Mouse (Mus musculus) limb, embryonic 11.5 days (tissue): ENCODE data around the gene Qprt. TPM values are rescaled to one million over a fixed set of nuclear protein-coding genes. Genes with fewer than 3 reads are reported as not detected.

ENCODE experiments used
- ATAC-seq: fragments of 200-750 bp; cut with Nextera tagmentation; 2 replicates; pipeline ENCODE4 v1.8.0; 2017; ENCODE audit warnings: low read depth; ENCODE audit not compliant: insufficient number of reproducible peaks, low FRiP score, low TSS enrichment
- DNase-seq: peaks from one replicate; pipeline ENCODE4 v3.0.0-alpha.2; 2015; ENCODE audit warnings: low spot score
- H3K27ac ChIP-seq: fragments of 300-500 bp; sonication (generic); replicated peaks from 2 replicates; pipeline ENCODE4 v1.5.1; 2014; ENCODE audit warnings: low read depth, mild to moderate bottlenecking, low read length
- H3K27me3 ChIP-seq: fragments of 300-500 bp; sonication (generic); 2 replicates; pipeline ENCODE4 v1.6.1; 2014; ENCODE audit warnings: mild to moderate bottlenecking, low read length, mixed read lengths; ENCODE audit not compliant: control insufficient read depth, insufficient read depth
- H3K36me3 ChIP-seq: fragments of 300-500 bp; sonication (generic); 2 replicates; pipeline ENCODE4 v1.6.1; 2014; ENCODE audit warnings: mild to moderate bottlenecking, low read length, moderate library complexity, mixed read lengths; ENCODE audit not compliant: control insufficient read depth, insufficient read depth
- H3K4me1 ChIP-seq: fragments of 300-500 bp; sonication (generic); 2 replicates; pipeline ENCODE4 v1.6.1; 2014; ENCODE audit warnings: low read length, mixed read lengths; ENCODE audit not compliant: control insufficient read depth, insufficient read depth
- H3K4me2 ChIP-seq: fragments of 300-500 bp; sonication (generic); 2 replicates; pipeline ENCODE4 v1.6.1; 2014; ENCODE audit warnings: low read depth, mild to moderate bottlenecking, moderate library complexity; ENCODE audit not compliant: severe bottlenecking
- H3K4me3 ChIP-seq: fragments of 300-500 bp; sonication (generic); 2 replicates; pipeline ENCODE4 v1.5.1; 2014; ENCODE audit warnings: low read depth, low read length
- H3K9ac ChIP-seq: fragments of 300-500 bp; sonication (generic); 2 replicates; pipeline ENCODE4 v1.6.1; 2014; ENCODE audit warnings: mild to moderate bottlenecking, low read length
- H3K9me3 ChIP-seq: fragments of 300-500 bp; sonication (generic); 2 replicates; pipeline ENCODE4 v1.6.1; 2016; ENCODE audit warnings: low read length; ENCODE audit not compliant: control insufficient read depth
- WGBS: fragments of 180-500 bp; shearing (Covaris S2); extraction: QIAGEN DNeasy Blood & Tissue Kit; methylation state at CpG from one replicate; pipeline ENCODE4 v1.1.7; 2014; 5-methylcytosine and 5-hydroxymethylcytosine counted together
- polyA plus RNA-seq: library from polyadenylated mRNA; unstranded; fragments of >200 nt; fragmentation: Nextera tagmentation; extraction: Ambion mirVana; gene quantifications from 2 replicates; pipeline ENCODE4 v1.2.1, GENCODE M21; 2014

Qprt gene
- polyA plus RNA-seq, 1 experiment from 2014 or later: 1.6 TPM

- WGBS: 50% methylated on average over 18 of the region's 18 CpGs
- no peak overlapping the region for H3K4me2 ChIP-seq
- no peaks in the 10 kb centered on the region for H3K9me3 ChIP-seq
- H3K4me1 ChIP-seq: 0 out of 2 replicates have a peak, but pooled peaks cover 3% of the 10 kb centered on the region
- ATAC-seq (no peak), DNase-seq (peak; percentile 86)
- H3K4me3 ChIP-seq: no peak overlapping the region
- H3K9ac ChIP-seq: no peak overlapping the region
- H3K36me3 ChIP-seq: no peaks in the 10 kb centered on the region
- no peaks in the 10 kb centered on the region for H3K27me3 ChIP-seq
- no peak overlapping the region for H3K27ac ChIP-seq
Observed at GRCm38 (mm10) chr7:127110239-127111007, 11.6 kb downstream of the Qprt start.

DNA sequence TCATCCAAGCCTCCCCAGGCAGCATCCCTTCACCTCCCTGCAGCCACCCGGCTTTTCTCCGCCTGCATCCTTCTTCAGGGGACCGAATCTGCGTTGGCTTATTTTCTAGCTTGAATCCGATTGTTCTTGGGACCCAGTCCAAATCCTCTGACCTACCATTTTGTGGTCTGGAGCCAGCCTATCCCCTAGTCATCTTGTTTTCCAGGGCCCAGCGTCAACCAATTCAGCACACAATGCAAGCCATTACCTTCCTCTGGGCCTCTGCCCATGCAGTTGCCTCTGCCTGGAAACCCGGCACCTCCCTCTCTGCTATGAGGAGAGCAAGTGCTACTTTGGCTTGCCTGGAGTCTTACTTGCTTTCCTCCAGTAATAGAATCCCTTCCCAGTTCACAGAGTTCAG is 16.5 kb downstream of the Qprt start:
- DNase-seq (no peak), ATAC-seq (no peak)
- no peaks in the 10 kb centered on the region for H3K27me3 ChIP-seq
- no peaks in the 10 kb centered on the region for H3K9me3 ChIP-seq
- no peak overlapping the region for H3K4me2 ChIP-seq
- H3K27ac ChIP-seq: no peak overlapping the region
- no peak overlapping the region for H3K4me3 ChIP-seq
- no peaks in the 10 kb centered on the region for H3K36me3 ChIP-seq
- 77% methylated on average over 7 of the region's 7 CpGs for WGBS
- H3K4me1 ChIP-seq: no peaks in the 10 kb centered on the region
- H3K9ac ChIP-seq: no peak overlapping the region

GRCm38 (mm10) chr7:127104560-127105332 is 17.3 kb downstream of the Qprt start:
- Histone ChIP-seq H3K9ac (peak overlapping the region; percentile 67), H3K4me2 (peak overlapping the region; percentile 47), H3K27me3 (no peaks in the 10 kb centered on the region), H3K9me3 (no peaks in the 10 kb centered on the region), H3K27ac (no peak overlapping the region), H3K4me1 (no peaks in the 10 kb centered on the region), H3K4me3 (peak overlapping the region; percentile 27), H3K36me3 (no peaks in the 10 kb centered on the region)
- ATAC-seq (peak; percentile 77), DNase-seq (peak; percentile 87)
- WGBS: 17% methylated on average over 17 of the region's 17 CpGs

- WGBS: 61% methylated on average over 6 of the region's 6 CpGs
- DNase-seq (no peak), ATAC-seq (no peak)
- Histone ChIP-seq H3K4me1 (no peaks in the 10 kb centered on the region), H3K4me2 (no peak overlapping the region), H3K27me3 (no peaks in the 10 kb centered on the region), H3K9ac (peak overlapping the region; percentile 67), H3K4me3 (no peak overlapping the region), H3K27ac (no peak overlapping the region), H3K9me3 (no peaks in the 10 kb centered on the region), H3K36me3 (no peaks in the 10 kb centered on the region)
Observed at GRCm38 (mm10) chr7:127103960-127104359, 18.1 kb downstream of the Qprt start.

- no peak for ATAC-seq
Observed at GRCm38 (mm10) chr7:127102148-127102547, 19.9 kb downstream of the Qprt start.

DNA sequence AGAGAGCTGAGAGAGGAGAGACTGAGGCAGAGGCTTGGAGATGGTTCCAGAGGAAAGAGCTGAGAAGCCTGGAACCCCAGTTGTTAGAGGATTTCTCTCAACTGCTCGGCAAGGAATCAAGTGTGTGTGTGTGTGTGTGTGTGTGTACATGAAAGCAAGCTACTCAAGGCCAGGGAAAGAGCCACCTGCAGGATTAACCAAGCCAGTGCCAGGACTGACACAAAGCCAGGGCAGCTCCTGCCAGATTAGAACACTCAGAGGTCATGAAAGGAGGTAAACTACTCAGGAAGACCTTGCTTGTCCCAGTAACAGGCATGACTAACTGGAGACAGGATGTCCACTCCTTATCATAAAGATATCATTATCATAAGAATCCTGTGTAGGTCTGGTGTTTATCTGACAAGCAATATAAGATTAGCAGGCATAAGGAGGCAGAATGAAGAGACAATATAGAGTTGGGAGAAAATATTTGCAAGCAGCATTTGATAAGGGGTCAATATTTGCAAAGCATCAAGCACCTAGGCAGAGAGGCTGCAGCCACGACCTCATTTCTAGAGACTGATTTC is 20.5 kb downstream of the Qprt start:
- WGBS: 44% methylated on average over 2 of the region's 2 CpGs
- no peaks in the 10 kb centered on the region for H3K4me1 ChIP-seq
- no peaks in the 10 kb centered on the region for H3K36me3 ChIP-seq
- no peak overlapping the region for H3K9ac ChIP-seq
- H3K27me3 ChIP-seq: no peaks in the 10 kb centered on the region
- no peak overlapping the region for H3K4me2 ChIP-seq
- ATAC-seq: no peak
- H3K4me3 ChIP-seq: no peak overlapping the region
- no peak for DNase-seq
- no peaks in the 10 kb centered on the region for H3K9me3 ChIP-seq
- H3K27ac ChIP-seq: no peak overlapping the region

More at GRCm38 (mm10) chr7:127102148-127102547, 19.9 kb downstream of the Qprt start:
- Histone ChIP-seq H3K9ac (no peak overlapping the region), H3K4me2 (no peak overlapping the region), H3K4me3 (no peak overlapping the region), H3K27me3 (no peaks in the 10 kb centered on the region), H3K27ac (no peak overlapping the region), H3K4me1 (no peaks in the 10 kb centered on the region), H3K9me3 (no peaks in the 10 kb centered on the region), H3K36me3 (no peaks in the 10 kb centered on the region)
- DNase-seq: no peak
- WGBS: 85% methylated on average over 6 of the region's 6 CpGs

- no peaks in the 10 kb centered on the region for H3K4me1 ChIP-seq
- no peaks in the 10 kb centered on the region for H3K9me3 ChIP-seq
- no peak overlapping the region for H3K27ac ChIP-seq
- H3K27me3 ChIP-seq: no peaks in the 10 kb centered on the region
- H3K4me2 ChIP-seq: no peak overlapping the region
- ATAC-seq: no peak
- WGBS: 88% methylated on average over 4 of the region's 4 CpGs
- no peak overlapping the region for H3K4me3 ChIP-seq
- DNase-seq: no peak
- no peak overlapping the region for H3K9ac ChIP-seq
- no peaks in the 10 kb centered on the region for H3K36me3 ChIP-seq
Observed at GRCm38 (mm10) chr7:127099528-127099927, 22.5 kb downstream of the Qprt start.

DNA sequence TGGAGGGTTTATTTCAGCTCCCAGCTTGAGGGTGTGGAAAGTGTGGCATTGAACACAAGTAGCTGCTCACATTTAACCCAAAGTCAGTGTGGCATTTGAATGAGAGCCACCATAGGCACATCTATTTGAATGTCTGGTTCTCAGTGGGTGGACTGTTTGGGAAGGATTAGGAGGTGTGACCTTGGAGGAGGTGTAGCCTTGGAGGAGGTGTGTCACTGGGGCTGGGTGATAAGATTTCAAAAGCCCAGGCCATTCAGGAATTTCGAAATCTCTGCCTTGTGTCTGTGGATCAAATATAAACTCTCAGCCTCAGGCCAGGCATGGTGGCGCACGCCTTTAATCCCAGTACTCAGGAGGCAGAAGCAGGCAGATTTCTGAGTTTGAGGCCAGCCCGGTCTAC is 23.1 kb downstream of the Qprt start:
- H3K36me3 ChIP-seq: no peaks in the 10 kb centered on the region
- no peaks in the 10 kb centered on the region for H3K9me3 ChIP-seq
- DNase-seq (no peak), ATAC-seq (no peak)
- 87% methylated on average over 4 of the region's 4 CpGs for whole genome bisulfite sequencing
- no peak overlapping the region for H3K4me3 ChIP-seq
- H3K4me1 ChIP-seq: no peaks in the 10 kb centered on the region
- H3K4me2 ChIP-seq: no peak overlapping the region
- H3K9ac ChIP-seq: no peak overlapping the region
- no peak overlapping the region for H3K27ac ChIP-seq
- no peaks in the 10 kb centered on the region for H3K27me3 ChIP-seq
